11 mouse cellular contexts compared by ENCODE assay signal in the genomic region with DNA sequence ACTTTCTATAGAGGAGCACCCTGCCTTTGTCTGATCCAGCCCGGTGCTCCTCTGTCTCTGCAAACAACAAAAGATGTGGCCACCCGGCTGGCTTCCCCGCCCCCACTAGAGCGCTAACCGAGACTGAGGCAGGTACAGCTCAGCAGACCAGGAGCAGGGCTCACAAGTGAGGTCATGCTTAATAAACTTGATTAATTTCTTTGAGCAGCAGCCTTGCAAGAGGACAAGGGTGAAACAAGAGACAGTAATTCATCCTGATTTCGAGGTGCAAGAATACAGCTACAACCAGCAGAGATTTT. TPM values are rescaled to one million over a fixed set of nuclear protein-coding genes. Genes with fewer than 3 reads are reported as not detected.
DNase-seq lines count a peak whose midpoint lies in the region; ATAC-seq and TF ChIP-seq lines count a peak whose summit lies in the region.
"Had no signal": no experiment of that assay in that cellular context is flagged by ENCODE, and none has a peak within 500 bp of the region (broad histone marks: within the 10 kb centered on the region; RNA-seq: fewer than 3 reads in every experiment).

No protein-coding gene starts in this region.

- H3K4me1 ChIP-seq in midbrain, embryonic 10.5 days: peaks cover 47% of the 10 kb centered on the region
- no peaks in the 10 kb centered on the region for H3K4me1 ChIP-seq in midbrain, postnatal 0 days (ENCODE audit: insufficient read depth, low read length)
- H3K4me1 ChIP-seq in forebrain, embryonic 15.5 days: peaks cover 18% of the 10 kb centered on the region
- H3K4me1 ChIP-seq in midbrain, embryonic 13.5 days (replicated peaks): peaks cover 19% of the 10 kb centered on the region
- peaks cover 5% of the 10 kb centered on the region; the same call in 1 of the 2 replicates for H3K4me1 ChIP-seq in heart, embryonic 11.5 days (ENCODE audit: control insufficient read depth, insufficient read depth, low read length)

- peak overlapping the region; percentile 84 for H3K27ac ChIP-seq in midbrain, embryonic 10.5 days (replicated peaks)
- H3K27ac ChIP-seq in midbrain, postnatal 0 days (ENCODE audit: low read depth, low read length): no peak overlapping the region
- peak overlapping the region; percentile 73 for H3K27ac ChIP-seq in forebrain, embryonic 15.5 days (replicated peaks)
- peak overlapping the region; percentile 54 for H3K27ac ChIP-seq in midbrain, embryonic 13.5 days
- H3K27ac ChIP-seq in heart, embryonic 11.5 days (ENCODE audit: low read depth, low read length): no peak overlapping the region
- H3K27ac ChIP-seq: liver, embryonic 14.5 days had no signal

- H3K9me3 ChIP-seq in midbrain, embryonic 10.5 days (replicated peaks): no peaks in the 10 kb centered on the region
- no peaks in the 10 kb centered on the region for H3K9me3 ChIP-seq in midbrain, postnatal 0 days (ENCODE audit: low read length)
- no peaks in the 10 kb centered on the region for H3K9me3 ChIP-seq in forebrain, embryonic 15.5 days
- no peaks in the 10 kb centered on the region for H3K9me3 ChIP-seq in midbrain, embryonic 13.5 days
- no peaks in the 10 kb centered on the region for H3K9me3 ChIP-seq in heart, embryonic 11.5 days (replicated peaks; ENCODE audit: control insufficient read depth, low read length)

- H3K9ac ChIP-seq in midbrain, postnatal 0 days (replicated peaks; ENCODE audit: low read length, poor library complexity, severe bottlenecking): no peak overlapping the region
- peak overlapping the region; percentile 14; the same call in 1 of the 2 replicates for H3K9ac ChIP-seq in forebrain, embryonic 15.5 days (replicated peaks)
- 0 out of 2 replicates have a peak overlapping the region, but pooled peaks have one; percentile 2 for H3K9ac ChIP-seq in midbrain, embryonic 13.5 days (replicated peaks)
- H3K9ac ChIP-seq in heart, embryonic 11.5 days (ENCODE audit: low read depth, low read length): no peak overlapping the region
- H3K9ac ChIP-seq: liver, embryonic 14.5 days had no signal

- peak; percentile 60 for DNase-seq in midbrain, embryonic 10.5 days (ENCODE audit: low spot score)
- no peak for DNase-seq in midbrain, postnatal 0 days (ENCODE audit: low spot score)
- no peak for DNase-seq in cerebellum, postnatal 14 days
- no peak for DNase-seq in cerebellum, postnatal 36 days
- DNase-seq: cerebellum, postnatal 10 days had no signal

- no peak for TF ChIP-seq CTCF in midbrain, postnatal 0 days (IDR thresholded peaks at IDR 0.05)

- WGBS in midbrain, embryonic 10.5 days: 13% methylated on average over 6 of the region's 6 CpGs
- WGBS in midbrain, postnatal 0 days: 13% methylated on average over 6 of the region's 6 CpGs
- WGBS in forebrain, embryonic 15.5 days: 3% methylated on average over 6 of the region's 6 CpGs
- 3% methylated on average over 6 of the region's 6 CpGs for WGBS in midbrain, embryonic 13.5 days
- WGBS in heart, embryonic 11.5 days (ENCODE audit: insufficient replicate concordance): 37% methylated on average over 6 of the region's 6 CpGs

- ATAC-seq in midbrain, postnatal 0 days (ENCODE audit: low FRiP score): no peak
- peak; percentile 65 for ATAC-seq in forebrain, embryonic 15.5 days (replicated peaks)
- ATAC-seq in midbrain, embryonic 13.5 days: peak; percentile 69
- ATAC-seq in heart, embryonic 11.5 days (replicated peaks; ENCODE audit: insufficient number of reproducible peaks, low FRiP score, low TSS enrichment): no peak
- ATAC-seq: intestine, embryonic 16.5 days had no signal

- no peak overlapping the region for H3K4me2 ChIP-seq in midbrain, postnatal 0 days (ENCODE audit: low read depth, low read length, poor library complexity, severe bottlenecking)
- H3K4me2 ChIP-seq in forebrain, embryonic 15.5 days (replicated peaks): no peak overlapping the region
- H3K4me2 ChIP-seq in midbrain, embryonic 13.5 days (replicated peaks): no peak overlapping the region
- H3K4me2 ChIP-seq in heart, embryonic 11.5 days: no peak overlapping the region

- H3K36me3 ChIP-seq in midbrain, embryonic 10.5 days: no peaks in the 10 kb centered on the region
- H3K36me3 ChIP-seq in midbrain, postnatal 0 days (ENCODE audit: insufficient read depth, low read length): no peaks in the 10 kb centered on the region
- H3K36me3 ChIP-seq in forebrain, embryonic 15.5 days: no peaks in the 10 kb centered on the region
- no peaks in the 10 kb centered on the region for H3K36me3 ChIP-seq in midbrain, embryonic 13.5 days
- no peaks in the 10 kb centered on the region for H3K36me3 ChIP-seq in heart, embryonic 11.5 days (ENCODE audit: control insufficient read depth, insufficient read depth, low read length)

- H3K27me3 ChIP-seq in midbrain, embryonic 10.5 days (ENCODE audit: low read depth, poor library complexity, severe bottlenecking): no peaks in the 10 kb centered on the region
- H3K27me3 ChIP-seq in midbrain, postnatal 0 days (ENCODE audit: insufficient read depth, low read length): no peaks in the 10 kb centered on the region
- H3K27me3 ChIP-seq in forebrain, embryonic 15.5 days: no peaks in the 10 kb centered on the region
- H3K27me3 ChIP-seq in midbrain, embryonic 13.5 days: no peaks in the 10 kb centered on the region
- no peaks in the 10 kb centered on the region for H3K27me3 ChIP-seq in heart, embryonic 11.5 days (ENCODE audit: control insufficient read depth, insufficient read depth, low read length)

- peak overlapping the region; percentile 10; the same call in 1 of the 2 replicates for H3K4me3 ChIP-seq in midbrain, embryonic 10.5 days
- no peak overlapping the region for H3K4me3 ChIP-seq in midbrain, postnatal 0 days (ENCODE audit: low read depth, low read length)
- H3K4me3 ChIP-seq in forebrain, embryonic 15.5 days: no peak overlapping the region
- H3K4me3 ChIP-seq in midbrain, embryonic 13.5 days (replicated peaks): no peak overlapping the region
- H3K4me3 ChIP-seq in heart, embryonic 11.5 days (ENCODE audit: low read depth, low read length): no peak overlapping the region

RNA-seq across cellular contexts. Expression of gene Hpdl, which starts 8.5 kb away (rescaled TPM):
- 1.0 and 1.2 TPM in 2 replicates for polyA plus RNA-seq in midbrain, embryonic 10.5 days (2016; fragmentation: Nextera tagmentation; extraction: Ambion mirVana)
- total RNA-seq in midbrain, postnatal 0 days (2014; rRNA removed): 0.55 and 0.71 TPM in 2 replicates
- polyA plus RNA-seq in midbrain, postnatal 0 days (2015; fragmentation: Nextera tagmentation; extraction: Ambion mirVana): 0.74 and 1.1 TPM in 2 replicates
- 0.59 and 0.73 TPM in 2 replicates for polyA plus RNA-seq in forebrain, embryonic 15.5 days (2015; fragmentation: Nextera tagmentation; extraction: Ambion mirVana)
- polyA plus RNA-seq in midbrain, embryonic 13.5 days (2015; fragmentation: Nextera tagmentation; extraction: Ambion mirVana): 0.62 and 1.0 TPM in 2 replicates
- 0.84 and 1.1 TPM in 2 replicates for polyA plus RNA-seq in heart, embryonic 11.5 days (2014; fragmentation: Nextera tagmentation; extraction: Ambion mirVana)
- total RNA-seq: megakaryocyte progenitor cell, adult 5-6 weeks had no signal

RNA-seq across cellular contexts. Expression of gene Mutyh, which starts 22.5 kb away (rescaled TPM):
- 27.1 and 27.3 TPM in 2 replicates for polyA plus RNA-seq in midbrain, embryonic 10.5 days (2016; fragmentation: Nextera tagmentation; extraction: Ambion mirVana)
- total RNA-seq in midbrain, postnatal 0 days (2014; rRNA removed): 5.1 and 5.6 TPM in 2 replicates
- 3.0 and 4.5 TPM in 2 replicates for polyA plus RNA-seq in midbrain, postnatal 0 days (2015; fragmentation: Nextera tagmentation; extraction: Ambion mirVana)
- 9.5 and 10.1 TPM in 2 replicates for polyA plus RNA-seq in forebrain, embryonic 15.5 days (2015; fragmentation: Nextera tagmentation; extraction: Ambion mirVana)
- polyA plus RNA-seq in midbrain, embryonic 13.5 days (2015; fragmentation: Nextera tagmentation; extraction: Ambion mirVana): 10.2 and 10.6 TPM in 2 replicates
- 10.9 and 12.0 TPM in 2 replicates for polyA plus RNA-seq in heart, embryonic 11.5 days (2014; fragmentation: Nextera tagmentation; extraction: Ambion mirVana)

RNA-seq across cellular contexts. Expression of gene Toe1, which starts 22.6 kb away (rescaled TPM):
- 38.8 and 40.9 TPM in 2 replicates for polyA plus RNA-seq in midbrain, embryonic 10.5 days (2016; fragmentation: Nextera tagmentation; extraction: Ambion mirVana)
- total RNA-seq in midbrain, postnatal 0 days (2014; rRNA removed): 38.9 and 42.9 TPM in 2 replicates
- 22.5 and 26.2 TPM in 2 replicates for polyA plus RNA-seq in midbrain, postnatal 0 days (2015; fragmentation: Nextera tagmentation; extraction: Ambion mirVana)
- 29.0 and 31.9 TPM in 2 replicates for polyA plus RNA-seq in forebrain, embryonic 15.5 days (2015; fragmentation: Nextera tagmentation; extraction: Ambion mirVana)
- polyA plus RNA-seq in midbrain, embryonic 13.5 days (2015; fragmentation: Nextera tagmentation; extraction: Ambion mirVana): 30.3 and 33.1 TPM in 2 replicates
- polyA plus RNA-seq in heart, embryonic 11.5 days (2014; fragmentation: Nextera tagmentation; extraction: Ambion mirVana): 21.5 and 25.1 TPM in 2 replicates

RNA-seq across cellular contexts. Expression of gene Zswim5, which starts 47.2 kb away (rescaled TPM):
- 5.7 and 7.4 TPM in 2 replicates for polyA plus RNA-seq in midbrain, embryonic 10.5 days (2016; fragmentation: Nextera tagmentation; extraction: Ambion mirVana)
- total RNA-seq in midbrain, postnatal 0 days (2014; rRNA removed): 20.1 and 23.0 TPM in 2 replicates
- 2.2 and 2.4 TPM in 2 replicates for polyA plus RNA-seq in midbrain, postnatal 0 days (2015; fragmentation: Nextera tagmentation; extraction: Ambion mirVana)
- polyA plus RNA-seq in forebrain, embryonic 15.5 days (2015; fragmentation: Nextera tagmentation; extraction: Ambion mirVana): 9.2 and 9.5 TPM in 2 replicates
- polyA plus RNA-seq in midbrain, embryonic 13.5 days (2015; fragmentation: Nextera tagmentation; extraction: Ambion mirVana): 9.5 and 9.9 TPM in 2 replicates
- polyA plus RNA-seq in heart, embryonic 11.5 days (2014; fragmentation: Nextera tagmentation; extraction: Ambion mirVana): 0.86 and 1.2 TPM in 2 replicates

Comparison
In these comparisons a context has a peak if more than half of its experiments do, and no peak if none do; other contexts are left out.
1. H3K27ac ChIP-seq: peak in midbrain, embryonic 10.5 days (single experiment), forebrain, embryonic 15.5 days (single experiment) and midbrain, embryonic 13.5 days (single experiment); none in midbrain, postnatal 0 days (single experiment) and heart, embryonic 11.5 days (single experiment).
2. ATAC-seq: peak in forebrain, embryonic 15.5 days (single experiment) and midbrain, embryonic 13.5 days (single experiment); none in midbrain, postnatal 0 days (single experiment) and heart, embryonic 11.5 days (single experiment).
3. H3K9ac ChIP-seq: peak in forebrain, embryonic 15.5 days (single experiment) and midbrain, embryonic 13.5 days (single experiment); none in midbrain, postnatal 0 days (single experiment) and heart, embryonic 11.5 days (single experiment).